Mouse (Mus musculus) stomach, embryonic 14.5 days (tissue): ENCODE results near the gene Reg2. TPM values are rescaled to one million over a fixed set of nuclear protein-coding genes. Genes with fewer than 3 reads are reported as not detected.

Experiments used
- ATAC-seq: fragments of 200-750 bp; cut with Nextera tagmentation; 2 replicates; pipeline ENCODE4 v1.8.0; 2017; ENCODE audit warnings: low read depth, moderate TSS enrichment; ENCODE audit not compliant: insufficient number of reproducible peaks, insufficient read depth, low FRiP score
- H3K27ac ChIP-seq: fragments of 300-500 bp; sonication (generic); 2 replicates; pipeline ENCODE4 v1.5.1; 2014; ENCODE audit warnings: mild to moderate bottlenecking, low read length, moderate library complexity, mixed read lengths
- H3K27me3 ChIP-seq: fragments of 300-500 bp; sonication (generic); 2 replicates; pipeline ENCODE4 v1.6.1; 2014; ENCODE audit warnings: low read length, control low read depth, mixed read lengths; ENCODE audit not compliant: control insufficient read depth, insufficient read depth
- H3K36me3 ChIP-seq: fragments of 300-500 bp; sonication (generic); 2 replicates; pipeline ENCODE4 v1.6.1; 2014; ENCODE audit warnings: mild to moderate bottlenecking, control low read depth, low read length, moderate library complexity, mixed read lengths; ENCODE audit not compliant: control insufficient read depth, insufficient read depth
- H3K4me1 ChIP-seq: fragments of 300-500 bp; sonication (generic); 2 replicates; pipeline ENCODE4 v1.6.1; 2014; ENCODE audit warnings: low read length, control low read depth, mixed read lengths; ENCODE audit not compliant: control insufficient read depth, insufficient read depth
- H3K4me2 ChIP-seq: fragments of 300-500 bp; sonication (generic); replicated peaks from 2 replicates; pipeline ENCODE4 v1.6.1; 2014; ENCODE audit warnings: low read depth, low read length, control low read depth
- H3K4me3 ChIP-seq: fragments of 300-500 bp; sonication (generic); 2 replicates; pipeline ENCODE4 v1.5.1; 2014; ENCODE audit warnings: low read depth, low read length, control low read depth
- H3K9ac ChIP-seq: fragments of 300-500 bp; sonication (generic); replicated peaks from 2 replicates; pipeline ENCODE4 v1.6.1; 2014; ENCODE audit warnings: low read depth, mild to moderate bottlenecking, control low read depth, low read length, moderate library complexity, mixed read lengths
- H3K9me3 ChIP-seq: fragments of 300-500 bp; sonication (generic); 2 replicates; pipeline ENCODE4 v1.6.1; 2016; ENCODE audit warnings: low read depth, low read length, control low read depth; ENCODE audit not compliant: control insufficient read depth
- WGBS: fragments of 180-500 bp; shearing (Covaris S2); extraction: QIAGEN DNeasy Blood & Tissue Kit; methylation state at CpG from one replicate; pipeline ENCODE4 v1.1.7; 2014; 5-methylcytosine and 5-hydroxymethylcytosine counted together
- polyA plus RNA-seq: library from polyadenylated mRNA; unstranded; fragments of >200 nt; fragmentation: Nextera tagmentation; extraction: Ambion mirVana; gene quantifications from 2 replicates; pipeline ENCODE4 v1.2.1, GENCODE M21; 2014

The Reg2 gene
- polyA plus RNA-seq, 1 experiment from 2014 or later: not detected

DNA sequence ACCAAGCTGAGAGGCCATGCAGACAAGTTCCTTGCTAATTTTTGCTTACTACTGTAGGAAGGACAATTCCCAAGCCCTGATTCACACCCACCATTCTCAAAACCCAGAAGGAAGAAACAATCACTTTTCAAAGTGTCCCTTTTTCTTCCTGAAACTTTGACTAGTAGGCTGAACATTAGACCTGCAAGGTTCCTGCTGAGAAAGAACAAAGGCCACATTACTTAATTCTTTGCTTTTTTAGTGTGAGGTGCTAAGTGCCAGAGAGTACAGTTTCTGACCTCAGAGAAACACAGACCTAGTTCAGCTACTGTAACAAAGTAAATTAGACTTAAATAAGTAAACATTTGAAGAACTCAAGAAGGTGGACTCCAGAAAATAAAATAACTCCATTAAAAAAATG, 53.0 kb downstream of the Reg2 start:
- no peak for ATAC-seq
- Histone ChIP-seq H3K27me3 (no peaks in the 10 kb centered on the region), H3K4me1 (no peaks in the 10 kb centered on the region), H3K9ac (no peak overlapping the region), H3K9me3 (no peaks in the 10 kb centered on the region), H3K4me2 (no peak overlapping the region), H3K27ac (no peak overlapping the region), H3K4me3 (no peak overlapping the region), H3K36me3 (no peaks in the 10 kb centered on the region)

DNA sequence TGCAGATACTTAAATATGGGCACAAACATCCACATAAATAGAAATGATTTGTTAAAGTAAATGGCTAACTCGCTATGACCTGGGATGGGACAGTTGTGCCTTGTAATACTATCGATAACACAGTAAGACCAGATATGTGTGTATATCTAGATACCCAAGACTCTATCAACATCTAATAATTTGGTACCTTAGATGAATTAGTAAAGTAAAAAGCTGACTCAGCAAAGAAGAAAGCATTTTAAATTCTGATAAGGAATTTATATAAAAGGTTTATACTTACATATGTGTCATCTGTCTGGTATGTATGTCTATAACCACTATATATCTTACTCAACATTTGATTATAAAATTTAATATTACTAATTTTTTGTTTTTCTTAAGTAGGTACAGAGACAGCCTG, 57.4 kb downstream of the Reg2 start:
- Histone ChIP-seq H3K27me3 (no peaks in the 10 kb centered on the region), H3K27ac (no peak overlapping the region), H3K4me3 (no peak overlapping the region), H3K9ac (no peak overlapping the region), H3K4me1 (no peaks in the 10 kb centered on the region), H3K4me2 (no peak overlapping the region), H3K9me3 (no peaks in the 10 kb centered on the region), H3K36me3 (no peaks in the 10 kb centered on the region)
- WGBS: 85% methylated on average over 2 of the region's 2 CpGs
- no peak for ATAC-seq

Other genes with a start within 250 kb of the Reg2 start
- gene Reg3b, start 25.0 kb upstream of the Reg2 start, polyA plus RNA-seq: not detected in 2 replicates
- gene Reg3d, start 16.8 kb upstream of the Reg2 start, polyA plus RNA-seq: not detected in 2 replicates
- not detected in 2 replicates for gene Reg3a, start 14.9 kb upstream of the Reg2 start, polyA plus RNA-seq
- gene Reg1, start 27.1 kb downstream of the Reg2 start, polyA plus RNA-seq: 3.8 TPM in 1 of 2 replicates, not detected in the other
- 0.35 and 0.45 TPM in 2 replicates for gene Reg3g, start 73.2 kb downstream of the Reg2 start, polyA plus RNA-seq